Comparison of ENCODE assay signal across 13 mouse cellular contexts in genomic region chr11:43479376-43479775, GRCm38 (mm10). TPM values are rescaled to one million over a fixed set of nuclear protein-coding genes. Genes with fewer than 3 reads are reported as not detected.
"Had no signal": no experiment of that assay in that cellular context is flagged by ENCODE, and none has a peak within 500 bp of the region (broad histone marks: within the 10 kb centered on the region; RNA-seq: fewer than 3 reads in every experiment).

No protein-coding gene starts in this region.

- H3K36me3 ChIP-seq: liver, embryonic 15.5 days; midbrain, embryonic 13.5 days; stomach, embryonic 15.5 days had no signal

- H3K27ac ChIP-seq: left cerebral cortex, adult 2 months; liver, embryonic 15.5 days; midbrain, embryonic 13.5 days; stomach, embryonic 15.5 days had no signal

- H3K9me3 ChIP-seq: liver, embryonic 15.5 days; midbrain, embryonic 13.5 days; stomach, embryonic 15.5 days had no signal

- H3K4me3 ChIP-seq: left cerebral cortex, adult 2 months; liver, embryonic 15.5 days; midbrain, embryonic 13.5 days; stomach, embryonic 15.5 days had no signal

- H3K9ac ChIP-seq: liver, embryonic 15.5 days; midbrain, embryonic 13.5 days; stomach, embryonic 15.5 days had no signal

- DNase-seq: kidney, postnatal 4 days; lung, adult 2 months; lung, postnatal 36 days; right cerebral cortex, postnatal 14 days; thymus, adult 2 months; thymus, postnatal 25 days had no signal

- H3K27me3 ChIP-seq: stomach, embryonic 15.5 days had no signal

- ATAC-seq: lung, postnatal 0 days; midbrain, embryonic 13.5 days had no signal

- H3K4me2 ChIP-seq: liver, embryonic 11.5 days; liver, embryonic 15.5 days; midbrain, embryonic 13.5 days; stomach, embryonic 15.5 days had no signal

RNA-seq across cellular contexts. Expression of gene C1qtnf2, which starts 5.3 kb away (rescaled TPM):
- total RNA-seq: megakaryocyte progenitor cell, adult 5-6 weeks had no signal
